Mouse (Mus musculus): ENCODE results near the gene Rgs19.

DNA sequence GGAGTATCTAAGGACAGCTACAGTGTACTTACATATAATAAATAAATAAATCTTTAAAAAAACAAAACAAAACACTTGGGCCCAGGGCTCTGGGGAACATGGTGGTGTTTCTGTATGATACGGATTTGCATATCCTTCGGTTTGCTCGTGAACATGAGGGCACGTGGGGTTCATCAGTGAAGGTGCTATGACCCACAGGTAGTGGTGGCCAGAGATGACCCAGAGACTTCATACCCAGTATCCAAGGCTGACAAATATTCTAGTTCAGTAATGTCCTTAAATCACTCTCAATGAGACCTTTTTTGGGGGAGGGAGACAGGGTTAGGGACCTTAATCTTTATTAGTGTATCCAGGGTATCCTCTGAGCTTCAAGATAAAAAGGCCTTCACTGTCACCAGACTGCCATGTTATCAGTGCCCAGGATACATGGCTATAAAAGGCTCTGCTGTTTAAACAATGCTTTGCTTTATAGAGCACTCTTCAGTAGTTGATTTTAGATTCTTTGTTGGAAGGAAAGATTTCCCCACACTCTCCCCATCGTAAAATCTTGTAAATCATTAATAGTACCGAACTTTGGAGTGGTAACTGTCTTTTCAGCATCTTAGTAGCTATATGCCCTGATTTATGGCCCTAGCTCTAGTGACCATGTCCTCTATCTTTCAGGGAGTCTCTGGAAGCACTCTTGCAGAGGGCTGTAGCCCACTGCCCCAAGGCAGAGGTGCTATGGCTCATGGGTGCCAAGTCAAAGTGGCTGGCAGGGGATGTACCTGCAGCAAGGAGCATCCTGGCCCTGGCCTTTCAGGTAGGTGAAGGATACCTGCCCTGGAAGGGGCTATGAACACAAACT is 46.9 kb downstream of the Rgs19 start:
- TF ChIP-seq POLR2A (IDR thresholded peaks at IDR 0.05; ENCODE audit: control insufficient read depth, extremely low read depth, insufficient read depth, low read length, poor library complexity): no peak
- TF ChIP-seq CTCF (IDR thresholded peaks at IDR 0.05; ENCODE audit: borderline replicate concordance, control insufficient read depth, extremely low read depth, insufficient read depth, low read length, poor library complexity): no peak

Data from thymus, adult 2 months (tissue).